Mouse (Mus musculus): ENCODE data around the gene Olfr1277.

Gene Olfr1277

GRCm38 (mm10) chr2:111274006-111274405 lies at the start of gene Olfr1277:
Olfr1277 (minus strand) TSS chr2:111274106.
- no peak for DNase-seq (ENCODE audit: low read depth)

GRCm38 (mm10) chr2:111313717-111314116 lies 39.8 kb upstream of the Olfr1277 start, which contains the start of gene Olfr1280:
Olfr1280 (plus strand) TSS chr2:111314017.
- DNase-seq (ENCODE audit: low read depth) = no peak

- no peak for DNase-seq (ENCODE audit: low read depth)
Observed at GRCm38 (mm10) chr2:111300374-111300773, 26.5 kb upstream of the Olfr1277 start, which contains the start of gene Olfr1279. Olfr1279 (plus strand) TSS chr2:111300635.

- no peak for DNase-seq (ENCODE audit: low read depth)
Observed at GRCm38 (mm10) chr2:111298541-111298940, 24.6 kb upstream of the Olfr1277 start.

GRCm38 (mm10) chr2:111289836-111290235 lies 15.9 kb upstream of the Olfr1277 start, which contains the start of gene Olfr1278:
Olfr1278 (plus strand) TSS chr2:111290136.
- no peak for DNase-seq (ENCODE audit: low read depth)

- DNase-seq (ENCODE audit: low read depth) = no peak
Observed at GRCm38 (mm10) chr2:111254216-111254615, 19.7 kb downstream of the Olfr1277 start, which contains the start of gene Olfr1276. Olfr1276 (plus strand) TSS chr2:111254516.

- DNase-seq (ENCODE audit: low read depth) = no peak
Observed at GRCm38 (mm10) chr2:111235186-111235585, 38.7 kb downstream of the Olfr1277 start, which contains the start of gene Olfr1275. Olfr1275 (minus strand) TSS chr2:111235286.

- DNase-seq (ENCODE audit: low read depth) = no peak
Observed at GRCm38 (mm10) chr2:111229502-111229901, 44.4 kb downstream of the Olfr1277 start, which contains the start of gene 4930430A15Rik. 4930430A15Rik (minus strand) TSS chr2:111229602.
